Mouse (Mus musculus) forebrain, postnatal 0 days (tissue): ENCODE measurements at regions not wholly inside any gene's neighbourhood (a gene's known extent, or its start where the extent isn't known, plus 50 kb on each side); places are given as distances from the start of the nearest gene placed in this dataset.

Experiments
- ATAC-seq: fragments of 200-750 bp; cut with Nextera tagmentation; 2 replicates; pipeline ENCODE4 v1.8.0; 2017; ENCODE audit warnings: mild to moderate bottlenecking, moderate library complexity
- DNase-seq: peaks from one replicate; pipeline ENCODE4 v3.0.0-alpha.2; 2015
- H3K27ac ChIP-seq: fragments of 300-500 bp; sonication (generic); 2 replicates; pipeline ENCODE4 v1.5.1; 2014; ENCODE audit warnings: low read depth, mild to moderate bottlenecking, antibody characterized with exemption, low read length, moderate library complexity, mixed read lengths
- H3K27me3 ChIP-seq: fragments of 300-500 bp; sonication (generic); 2 replicates; pipeline ENCODE4 v1.6.1; 2014; ENCODE audit warnings: mild to moderate bottlenecking, low read length, mixed read lengths; ENCODE audit not compliant: insufficient read depth
- H3K36me3 ChIP-seq: fragments of 300-500 bp; sonication (generic); 2 replicates; pipeline ENCODE4 v1.6.1; 2014; ENCODE audit warnings: mild to moderate bottlenecking, moderate library complexity; ENCODE audit not compliant: insufficient read depth
- H3K4me1 ChIP-seq: fragments of 300-500 bp; sonication (generic); 2 replicates; pipeline ENCODE4 v1.6.1; 2014; ENCODE audit warnings: antibody characterized with exemption; ENCODE audit not compliant: insufficient read depth
- H3K4me2 ChIP-seq: fragments of 300-500 bp; sonication (generic); 2 replicates; pipeline ENCODE4 v1.6.1; 2014; ENCODE audit warnings: low read depth, mild to moderate bottlenecking, moderate library complexity
- H3K4me3 ChIP-seq: fragments of 300-500 bp; sonication (generic); 2 replicates; pipeline ENCODE4 v1.5.1; 2014; ENCODE audit warnings: low read depth, low read length, mixed read lengths
- H3K9ac ChIP-seq: fragments of 300-500 bp; sonication (generic); 2 replicates; pipeline ENCODE4 v1.6.1; 2014; ENCODE audit warnings: mild to moderate bottlenecking
- H3K9me3 ChIP-seq: fragments of 300-500 bp; sonication (generic); 2 replicates; pipeline ENCODE4 v1.6.1; 2016; ENCODE audit warnings: low read length
- CTCF ChIP-seq: sonication (generic); IDR thresholded peaks from 2 replicates; pipeline ENCODE4 v1.5.1; 2016; ENCODE audit warnings: antibody characterized with exemption, control low read depth, low read depth
- WGBS: fragments of 180-500 bp; shearing (Covaris S2); extraction: QIAGEN DNeasy Blood & Tissue Kit; methylation state at CpG from one replicate; pipeline ENCODE4 v1.1.7; 2014; 5-methylcytosine and 5-hydroxymethylcytosine counted together

DNA sequence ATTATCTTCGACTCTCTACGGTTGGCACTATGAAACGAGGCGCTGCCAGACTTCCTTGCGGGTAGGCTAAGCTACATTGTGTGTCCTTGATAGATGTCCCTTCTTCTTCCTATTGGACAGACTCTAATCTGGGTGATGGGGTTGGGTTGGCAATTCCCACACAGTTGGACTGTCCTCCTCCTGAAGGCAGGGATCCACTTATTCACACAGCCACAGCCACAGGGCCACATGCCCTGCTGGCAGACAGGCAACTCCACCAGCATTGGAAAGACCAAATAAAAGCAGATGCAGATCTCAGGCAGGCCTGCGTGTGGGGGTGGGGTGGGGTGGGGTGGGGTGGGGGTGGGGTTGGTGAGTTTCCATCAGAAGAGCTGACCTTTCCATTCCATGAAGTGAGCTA, 276.4 kb downstream of the Etnk1 start:
- 0 out of 2 replicates have a peak, but pooled peaks cover 2% of the 10 kb centered on the region for H3K4me1 ChIP-seq
- H3K4me3 ChIP-seq, result no peak overlapping the region
- no peaks in the 10 kb centered on the region for H3K36me3 ChIP-seq
- no peaks in the 10 kb centered on the region for H3K9me3 ChIP-seq
- no peak overlapping the region for H3K27ac ChIP-seq
- no peak for TF ChIP-seq CTCF
- no peak overlapping the region for H3K4me2 ChIP-seq
- no peak for DNase-seq
- ATAC-seq, result no peak
- no peaks in the 10 kb centered on the region for H3K27me3 ChIP-seq
- 76% methylated on average over 6 of the region's 6 CpGs for WGBS
- no peak overlapping the region for H3K9ac ChIP-seq

DNA sequence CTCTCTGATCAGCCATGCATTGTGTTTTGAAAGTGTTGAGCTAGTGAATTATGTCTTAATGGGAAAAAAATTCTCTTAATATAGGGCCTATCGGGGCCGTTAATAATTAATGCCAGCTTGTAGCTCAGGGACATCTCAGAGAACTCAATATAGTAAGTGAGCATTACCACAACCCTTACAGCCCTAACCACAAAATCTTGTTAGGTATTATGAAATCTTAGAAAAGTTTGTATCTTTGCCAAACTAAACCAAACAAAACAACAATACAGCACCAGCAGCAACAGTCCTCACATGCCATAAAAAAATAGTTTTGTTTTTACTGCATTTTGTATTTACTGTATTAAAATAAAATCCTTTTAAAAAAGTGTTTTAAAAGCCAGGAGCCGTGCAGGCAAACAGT, 277.8 kb downstream of the Etnk1 start:
- 87% methylated on average over 3 of the region's 3 CpGs for WGBS
- TF ChIP-seq CTCF, result no peak
- H3K36me3 ChIP-seq, result no peaks in the 10 kb centered on the region
- no peak for DNase-seq
- H3K4me2 ChIP-seq, result no peak overlapping the region
- no peaks in the 10 kb centered on the region for H3K27me3 ChIP-seq
- no peaks in the 10 kb centered on the region for H3K4me1 ChIP-seq
- H3K9ac ChIP-seq, result no peak overlapping the region
- H3K9me3 ChIP-seq, result no peaks in the 10 kb centered on the region
- H3K4me3 ChIP-seq, result no peak overlapping the region
- no peak overlapping the region for H3K27ac ChIP-seq
- no peak for ATAC-seq

DNA sequence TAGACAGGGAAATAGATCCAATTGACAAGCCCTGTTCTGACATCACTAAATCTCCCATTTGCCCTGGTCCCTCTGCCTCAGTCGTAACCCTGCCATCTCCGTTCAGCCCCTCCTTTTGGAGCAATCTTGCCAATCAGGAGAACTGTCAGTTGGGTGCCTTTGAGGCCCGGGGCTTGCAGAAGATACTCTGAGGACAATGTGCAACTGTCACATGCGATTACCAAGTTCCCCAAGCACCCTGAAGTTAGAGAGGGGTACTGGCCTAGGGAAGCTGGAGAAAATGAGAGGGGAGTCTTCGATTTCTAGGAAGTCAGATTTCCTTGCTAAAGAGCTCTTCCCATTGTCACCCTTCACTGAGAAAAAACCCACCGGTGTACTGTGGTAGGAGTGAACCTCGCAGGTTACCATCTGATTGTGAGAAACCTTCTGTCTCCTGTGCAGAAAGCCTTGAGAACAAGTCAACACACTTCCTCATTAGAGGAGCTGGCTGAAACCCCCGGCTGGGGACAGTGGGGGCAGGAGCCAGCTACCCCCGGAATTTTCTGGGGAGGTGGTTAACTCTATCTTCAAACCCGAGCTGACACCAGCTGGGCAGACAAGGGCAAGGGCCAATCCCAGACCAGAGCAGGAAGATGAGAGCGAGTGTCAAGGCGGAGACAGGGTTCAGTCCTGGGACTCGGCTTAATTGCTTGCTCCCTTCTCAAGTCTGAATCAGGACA, 279.0 kb downstream of the Etnk1 start:
- Histone ChIP-seq H3K9me3 (no peaks in the 10 kb centered on the region), H3K27ac (no peak overlapping the region), H3K36me3 (no peaks in the 10 kb centered on the region), H3K4me2 (no peak overlapping the region), H3K4me3 (no peak overlapping the region), H3K4me1 (no peaks in the 10 kb centered on the region), H3K27me3 (no peaks in the 10 kb centered on the region), H3K9ac (no peak overlapping the region)
- DNase-seq, result no peak
- TF ChIP-seq CTCF, result no peak
- WGBS, result 84% methylated on average over 13 of the region's 13 CpGs
- ATAC-seq, result no peak

DNA sequence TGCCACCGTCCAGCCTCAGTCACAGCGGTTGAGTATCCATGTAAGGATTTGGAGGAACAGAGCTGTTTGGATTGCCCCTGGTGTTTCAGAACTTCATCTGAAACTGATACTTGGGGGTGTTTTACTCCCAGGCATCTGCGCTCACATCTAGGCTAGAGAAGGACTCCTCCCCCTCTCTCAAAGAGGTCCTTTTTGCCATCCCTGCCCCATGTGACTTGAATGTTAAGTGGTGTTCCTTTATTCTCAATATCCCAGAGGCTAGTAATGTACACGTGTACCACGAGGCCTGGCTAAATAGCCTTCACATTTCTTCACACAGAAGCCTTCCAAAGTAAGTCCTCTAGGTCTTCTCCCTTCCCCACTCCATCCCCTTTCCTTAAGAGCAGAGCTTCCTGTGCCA, 280.0 kb downstream of the Etnk1 start:
- H3K4me3 ChIP-seq, result no peak overlapping the region
- TF ChIP-seq CTCF, result no peak
- 53% methylated on average over 5 of the region's 5 CpGs for WGBS
- no peak for ATAC-seq
- H3K27ac ChIP-seq, result no peak overlapping the region
- DNase-seq, result no peak
- H3K9me3 ChIP-seq, result no peaks in the 10 kb centered on the region
- H3K9ac ChIP-seq, result no peak overlapping the region
- H3K4me2 ChIP-seq, result no peak overlapping the region
- no peaks in the 10 kb centered on the region for H3K27me3 ChIP-seq
- H3K4me1 ChIP-seq, result no peaks in the 10 kb centered on the region
- H3K36me3 ChIP-seq, result no peaks in the 10 kb centered on the region

DNA sequence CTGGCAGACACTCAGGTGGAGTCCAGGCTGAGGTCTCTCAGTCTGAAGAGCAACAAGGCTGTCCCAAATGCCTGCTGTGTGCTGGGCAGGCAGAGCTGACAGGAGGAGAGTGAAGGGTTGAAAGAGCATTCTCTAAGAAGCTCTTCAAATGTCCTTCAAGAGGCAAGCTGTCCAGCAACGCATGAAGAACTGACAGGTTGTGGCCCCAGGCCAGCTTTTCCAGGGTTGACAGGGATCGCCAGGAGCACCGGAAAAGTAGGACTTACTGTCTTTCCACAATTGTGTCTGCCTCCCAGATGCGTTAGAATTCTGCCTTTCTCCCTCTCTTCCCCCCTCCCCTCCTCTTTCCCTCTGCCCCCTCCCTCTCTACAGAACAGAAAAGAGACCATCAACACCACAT, 282.1 kb downstream of the Etnk1 start:
- no peaks in the 10 kb centered on the region for H3K36me3 ChIP-seq
- no peaks in the 10 kb centered on the region for H3K27me3 ChIP-seq
- no peak overlapping the region for H3K9ac ChIP-seq
- H3K4me2 ChIP-seq, result no peak overlapping the region
- DNase-seq (no peak), ATAC-seq (no peak)
- no peaks in the 10 kb centered on the region for H3K9me3 ChIP-seq
- no peak overlapping the region for H3K27ac ChIP-seq
- TF ChIP-seq CTCF, result no peak
- H3K4me3 ChIP-seq, result no peak overlapping the region
- 75% methylated on average over 4 of the region's 4 CpGs for WGBS
- no peaks in the 10 kb centered on the region for H3K4me1 ChIP-seq

DNA sequence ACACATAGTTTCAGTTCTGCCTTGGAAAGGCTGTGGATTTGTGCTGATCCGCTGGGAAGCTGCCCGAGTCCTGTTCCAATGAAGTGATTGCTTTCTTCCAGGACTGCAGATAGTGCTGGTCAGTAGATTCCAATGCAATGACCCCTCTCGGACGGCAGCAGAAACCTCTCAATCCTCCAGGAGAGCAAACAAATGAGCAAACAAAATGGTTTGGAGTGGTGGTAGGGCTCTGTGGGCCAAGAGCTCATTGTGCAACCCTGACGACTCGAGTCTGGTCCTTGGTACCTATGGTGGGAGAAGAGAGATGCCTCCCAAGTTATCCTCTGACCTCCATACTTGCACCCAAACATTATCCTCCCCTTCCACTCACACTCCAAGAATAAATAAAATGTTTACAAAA, 284.8 kb downstream of the Etnk1 start:
- ATAC-seq (no peak), DNase-seq (no peak)
- no peaks in the 10 kb centered on the region for H3K9me3 ChIP-seq
- H3K4me1 ChIP-seq, result no peaks in the 10 kb centered on the region
- no peak overlapping the region for H3K27ac ChIP-seq
- 92% methylated on average over 6 of the region's 6 CpGs for WGBS
- no peaks in the 10 kb centered on the region for H3K27me3 ChIP-seq
- TF ChIP-seq CTCF, result no peak
- H3K9ac ChIP-seq, result no peak overlapping the region
- no peak overlapping the region for H3K4me3 ChIP-seq
- H3K4me2 ChIP-seq, result no peak overlapping the region
- H3K36me3 ChIP-seq, result no peaks in the 10 kb centered on the region

DNA sequence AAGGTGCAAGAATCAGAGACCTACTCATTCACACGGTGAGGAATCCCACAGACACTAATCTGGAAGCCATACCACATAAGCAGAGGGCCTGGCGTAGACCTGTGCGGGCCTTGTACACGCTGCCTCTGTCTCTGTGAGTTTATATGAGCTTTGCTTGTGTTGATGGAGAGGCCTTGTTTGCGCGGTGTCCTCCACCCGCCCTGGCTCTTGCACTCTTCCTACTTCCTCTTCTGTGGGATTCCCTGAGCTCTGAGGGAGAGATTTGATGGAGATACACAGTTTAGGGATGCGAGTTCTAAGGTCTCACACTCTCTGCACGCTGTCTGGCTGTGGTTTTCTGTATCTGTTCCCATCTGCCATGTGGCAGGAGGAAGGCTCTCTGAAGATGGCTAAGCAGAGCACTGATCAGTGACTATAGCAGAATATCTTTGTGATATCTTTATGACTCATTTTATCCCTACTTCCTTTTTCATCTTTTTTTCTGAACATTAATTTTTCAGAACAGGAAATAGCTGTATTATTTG, 287.7 kb downstream of the Etnk1 start:
- no peaks in the 10 kb centered on the region for H3K36me3 ChIP-seq
- no peaks in the 10 kb centered on the region for H3K27me3 ChIP-seq
- no peaks in the 10 kb centered on the region for H3K9me3 ChIP-seq
- no peaks in the 10 kb centered on the region for H3K4me1 ChIP-seq
- no peak overlapping the region for H3K4me3 ChIP-seq
- no peak for TF ChIP-seq CTCF
- no peak overlapping the region for H3K4me2 ChIP-seq
- ATAC-seq (no peak), DNase-seq (no peak)
- H3K9ac ChIP-seq, result no peak overlapping the region
- no peak overlapping the region for H3K27ac ChIP-seq
- WGBS, result 94% methylated on average over 9 of the region's 9 CpGs
